Mouse (Mus musculus): ENCODE data around the gene Scn1b. TPM values are rescaled to one million over a fixed set of nuclear protein-coding genes. Genes with fewer than 3 reads are reported as not detected.

Gene Scn1b
- total RNA-seq, 2 experiments from 2014 or later, result not detected

DNA sequence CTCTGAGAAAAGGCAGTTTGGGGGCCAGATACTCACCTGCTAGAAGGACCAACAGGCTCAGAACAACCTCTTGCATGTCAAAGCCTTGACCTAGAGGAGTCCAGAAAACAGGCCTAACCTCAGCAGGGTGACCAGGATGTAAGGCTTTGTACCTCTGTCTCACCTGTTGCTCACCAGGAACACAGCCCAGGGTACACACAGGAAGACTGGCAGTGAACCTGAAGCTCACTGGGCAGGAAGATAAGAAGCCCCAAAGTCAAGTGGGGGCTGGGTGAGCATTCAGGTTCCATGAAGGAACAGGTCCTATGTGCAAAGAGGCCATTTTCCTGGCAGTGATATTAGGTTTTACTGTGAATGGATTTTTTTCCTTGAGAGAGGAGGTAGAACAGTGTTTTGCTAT lies 53.3 kb downstream of the Scn1b start:
- ATAC-seq (replicated peaks; ENCODE audit: low FRiP score, poor library complexity, severe bottlenecking), result no peak

DNA sequence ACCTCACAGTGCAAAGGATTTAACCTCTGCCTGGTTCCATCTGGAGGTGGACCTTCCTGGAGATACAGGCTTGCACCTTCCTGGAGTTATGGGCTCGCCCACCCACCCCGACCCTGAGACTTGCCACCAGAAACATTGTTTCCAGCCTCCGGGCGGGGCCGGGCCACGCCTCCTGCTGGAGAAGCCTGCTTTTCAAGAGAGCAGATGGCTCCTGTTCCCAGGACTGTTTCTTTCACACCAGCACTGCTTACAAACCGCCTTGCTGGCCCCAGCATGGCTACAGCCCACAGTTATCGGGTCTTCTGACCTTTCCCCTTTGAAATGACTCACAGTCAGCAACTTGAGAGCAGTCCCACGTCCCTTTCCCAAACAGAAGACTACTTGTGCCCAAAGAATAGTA lies 54.5 kb downstream of the Scn1b start:
- no peak for ATAC-seq (replicated peaks; ENCODE audit: low FRiP score, poor library complexity, severe bottlenecking)

DNA sequence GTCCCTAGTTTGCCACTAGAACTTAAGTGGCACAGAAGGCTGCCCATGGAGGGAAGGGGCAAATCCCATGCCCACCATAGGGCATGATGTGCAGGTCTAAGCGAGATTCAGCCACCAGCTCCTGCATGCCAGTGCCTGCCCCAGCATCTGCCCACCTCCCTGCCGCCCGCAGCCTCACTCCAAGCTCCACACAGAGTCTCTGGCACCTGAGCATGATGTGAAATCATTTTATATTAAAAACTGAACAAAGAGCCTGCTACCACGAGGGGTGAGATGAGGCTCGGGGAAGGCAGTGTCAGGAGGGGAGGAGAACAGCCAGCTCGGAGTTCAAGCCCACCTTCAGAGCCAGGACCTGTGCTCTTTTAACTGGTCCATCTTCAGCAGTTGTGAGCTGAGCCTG lies 56.5 kb downstream of the Scn1b start:
- ATAC-seq (replicated peaks; ENCODE audit: low FRiP score, poor library complexity, severe bottlenecking), result no peak

DNA sequence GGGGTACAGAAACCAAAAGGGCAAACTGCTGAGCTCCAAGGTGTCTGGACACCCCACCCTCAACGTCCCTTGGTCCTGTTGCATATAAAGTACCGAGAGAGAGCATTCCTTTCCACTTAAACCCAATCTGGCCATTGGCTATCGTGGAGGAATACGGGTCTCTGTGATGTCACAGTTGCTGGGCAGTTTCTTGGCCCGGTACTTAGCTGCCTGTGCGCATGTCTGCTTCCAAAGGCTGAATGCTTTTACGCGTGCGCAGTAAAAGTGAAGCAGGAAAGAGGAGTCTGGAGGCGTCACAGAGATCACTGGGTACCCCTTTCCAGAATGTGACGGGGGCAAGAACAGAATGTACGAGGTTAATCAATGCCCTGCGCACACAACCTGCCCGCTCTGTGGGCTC lies 57.3 kb downstream of the Scn1b start:
- no peak for ATAC-seq (replicated peaks; ENCODE audit: low FRiP score, poor library complexity, severe bottlenecking)

DNA sequence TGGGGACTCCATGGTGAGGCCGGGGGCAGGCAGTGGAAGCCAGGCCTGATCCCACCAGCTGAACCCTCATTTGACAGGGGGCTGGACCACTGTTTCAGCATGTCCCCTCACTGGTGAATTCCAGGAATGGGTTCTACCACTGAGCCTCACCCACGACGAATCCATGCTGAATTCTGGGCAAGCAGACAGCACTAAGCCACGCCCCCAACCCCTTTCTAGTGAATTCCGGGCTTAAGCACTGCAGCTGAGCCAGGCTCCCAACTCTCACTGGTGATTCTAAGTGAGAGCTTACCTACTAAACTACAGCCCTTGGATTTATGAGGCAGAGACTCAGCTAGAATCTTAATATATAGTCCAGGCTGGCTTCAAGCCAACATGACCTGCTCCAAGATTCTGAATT lies 59.0 kb downstream of the Scn1b start:
- no peak for ATAC-seq (replicated peaks; ENCODE audit: low FRiP score, poor library complexity, severe bottlenecking)

Other genes with a start within 250 kb of the Scn1b start
- 2.9 and 3.6 TPM in 2 replicates for gene Cd22, start 246.7 kb downstream of the Scn1b start, total RNA-seq (2015; ENCODE audit: low replicate concordance)
- gene Cd22, start 246.7 kb downstream of the Scn1b start, total RNA-seq (2017; ENCODE audit: low replicate concordance), result 1.0 and 3.3 TPM in 2 replicates
- gene Mag, start 212.1 kb downstream of the Scn1b start, total RNA-seq (2015; ENCODE audit: low replicate concordance), result not detected in 2 replicates
- not detected in 2 replicates for gene Mag, start 212.1 kb downstream of the Scn1b start, total RNA-seq (2017; ENCODE audit: low replicate concordance)
- gene Hamp2, start 202.3 kb downstream of the Scn1b start, total RNA-seq (2015; ENCODE audit: low replicate concordance), result not detected in 2 replicates
- gene Hamp2, start 202.3 kb downstream of the Scn1b start, total RNA-seq (2017; ENCODE audit: low replicate concordance), result not detected in 2 replicates
- gene Hamp, start 183.0 kb downstream of the Scn1b start, total RNA-seq (2015; ENCODE audit: low replicate concordance), result not detected in 2 replicates
- gene Hamp, start 183.0 kb downstream of the Scn1b start, total RNA-seq (2017; ENCODE audit: low replicate concordance), result not detected in 2 replicates
- 75.9 and 78.6 TPM in 2 replicates for gene Usf2, start 170.2 kb downstream of the Scn1b start, total RNA-seq (2015; ENCODE audit: low replicate concordance)
- 121 and 139 TPM in 2 replicates for gene Usf2, start 170.2 kb downstream of the Scn1b start, total RNA-seq (2017; ENCODE audit: low replicate concordance)
- gene Lsr, start 153.5 kb downstream of the Scn1b start, total RNA-seq (2015; ENCODE audit: low replicate concordance), result not detected in 2 replicates
- 1.0 TPM in 1 of 2 replicates, not detected in the other for gene Lsr, start 153.5 kb downstream of the Scn1b start, total RNA-seq (2017; ENCODE audit: low replicate concordance)
- not detected in 2 replicates for gene Fam187b, start 153.2 kb downstream of the Scn1b start, total RNA-seq (2015; ENCODE audit: low replicate concordance)
- gene Fam187b, start 153.2 kb downstream of the Scn1b start, total RNA-seq (2017; ENCODE audit: low replicate concordance), result not detected in 2 replicates
- gene Fxyd5, start 84.5 kb downstream of the Scn1b start, total RNA-seq (2015; ENCODE audit: low replicate concordance), result 112 and 145 TPM in 2 replicates
- 54.3 and 76.5 TPM in 2 replicates for gene Fxyd5, start 84.5 kb downstream of the Scn1b start, total RNA-seq (2017; ENCODE audit: low replicate concordance)
- gene Fxyd7, start 75.5 kb downstream of the Scn1b start, total RNA-seq (2015; ENCODE audit: low replicate concordance), result not detected in 2 replicates
- gene Fxyd7, start 75.5 kb downstream of the Scn1b start, total RNA-seq (2017; ENCODE audit: low replicate concordance), result not detected in 2 replicates
- not detected in 2 replicates for gene Fxyd1, start 69.8 kb downstream of the Scn1b start, total RNA-seq (2015; ENCODE audit: low replicate concordance)
- gene Fxyd1, start 69.8 kb downstream of the Scn1b start, total RNA-seq (2017; ENCODE audit: low replicate concordance), result not detected in 2 replicates
- gene Lgi4, start 67.7 kb downstream of the Scn1b start, total RNA-seq (2015; ENCODE audit: low replicate concordance), result not detected in 2 replicates
- 0.51 TPM in 1 of 2 replicates, not detected in the other for gene Lgi4, start 67.7 kb downstream of the Scn1b start, total RNA-seq (2017; ENCODE audit: low replicate concordance)
- not detected in 2 replicates for gene Fxyd3, start 50.3 kb downstream of the Scn1b start, total RNA-seq (2015; ENCODE audit: low replicate concordance)
- gene Fxyd3, start 50.3 kb downstream of the Scn1b start, total RNA-seq (2017; ENCODE audit: low replicate concordance), result not detected in 2 replicates
- 5.9 TPM in 1 of 2 replicates, not detected in the other for gene Hpn, start 11.7 kb downstream of the Scn1b start, total RNA-seq (2015; ENCODE audit: low replicate concordance)
- not detected in 2 replicates for gene Hpn, start 11.7 kb downstream of the Scn1b start, total RNA-seq (2017; ENCODE audit: low replicate concordance)
- 19.1 and 38.6 TPM in 2 replicates for gene Gramd1a, start 28.9 kb upstream of the Scn1b start, total RNA-seq (2015; ENCODE audit: low replicate concordance)
- gene Gramd1a, start 28.9 kb upstream of the Scn1b start, total RNA-seq (2017; ENCODE audit: low replicate concordance), result 6.7 and 29.1 TPM in 2 replicates
- not detected in 2 replicates for gene Scgb2b2, start 163.5 kb upstream of the Scn1b start, total RNA-seq (2015; ENCODE audit: low replicate concordance)
- gene Scgb2b2, start 163.5 kb upstream of the Scn1b start, total RNA-seq (2017; ENCODE audit: low replicate concordance), result not detected in 2 replicates
- not detected in 2 replicates for gene Scgb1b2, start 164.8 kb upstream of the Scn1b start, total RNA-seq (2015; ENCODE audit: low replicate concordance)
- not detected in 2 replicates for gene Scgb1b2, start 164.8 kb upstream of the Scn1b start, total RNA-seq (2017; ENCODE audit: low replicate concordance)
- gene Scgb2b3, start 235.1 kb upstream of the Scn1b start, total RNA-seq (2015; ENCODE audit: low replicate concordance), result not detected in 2 replicates
- gene Scgb2b3, start 235.1 kb upstream of the Scn1b start, total RNA-seq (2017; ENCODE audit: low replicate concordance), result not detected in 2 replicates
- gene Scgb1b3, start 248.6 kb upstream of the Scn1b start, total RNA-seq (2015; ENCODE audit: low replicate concordance), result not detected in 2 replicates
- not detected in 2 replicates for gene Scgb1b3, start 248.6 kb upstream of the Scn1b start, total RNA-seq (2017; ENCODE audit: low replicate concordance)

Data from erythroid progenitor cell, adult 5-6 weeks (primary cell).